ENCODE assay signal across 8 mouse cellular contexts in the genomic region with DNA sequence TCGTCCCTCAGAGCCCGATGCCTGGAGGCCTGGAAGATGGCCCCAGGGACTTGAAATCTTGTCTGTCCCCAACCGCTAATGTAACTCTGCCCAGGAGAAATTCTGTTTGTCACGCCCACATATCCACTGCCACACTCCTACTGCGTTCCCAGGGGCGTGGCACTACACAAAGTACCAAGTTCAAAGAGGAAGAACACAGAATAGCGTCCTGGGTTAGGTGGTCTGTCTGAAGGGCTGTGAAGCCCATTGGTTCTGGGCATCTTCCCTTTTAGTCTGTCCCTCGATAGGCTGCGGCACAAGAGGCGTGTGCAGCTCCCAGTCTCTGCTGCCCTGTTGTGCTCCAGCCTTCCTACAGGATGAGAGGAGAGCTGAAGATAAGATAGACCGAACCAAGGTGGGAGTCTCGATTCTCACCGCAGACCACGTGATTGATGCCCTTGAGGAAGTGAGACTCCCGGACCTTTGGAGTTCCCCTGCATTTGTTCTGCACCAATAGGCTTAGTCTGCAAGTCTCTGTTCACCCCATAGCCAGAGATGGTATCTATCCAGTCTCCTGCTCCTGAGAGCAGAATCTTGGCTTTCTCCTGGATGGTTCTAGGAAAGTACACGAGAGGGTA. TPM values are rescaled to one million over a fixed set of nuclear protein-coding genes. Genes with fewer than 3 reads are reported as not detected.
DNase-seq lines count a peak whose midpoint lies in the region; ATAC-seq and TF ChIP-seq lines count a peak whose summit lies in the region.

No protein-coding gene starts in this region.

- 0 out of 2 replicates have a peak, but pooled peaks cover 6% of the 10 kb centered on the region for H3K4me1 ChIP-seq in embryonic facial prominence, embryonic 12.5 days
- peaks cover 11% of the 10 kb centered on the region for H3K4me1 ChIP-seq in intestine, embryonic 14.5 days (replicated peaks; ENCODE audit: control insufficient read depth, insufficient read depth, low read length)
- H3K4me1 ChIP-seq in liver, postnatal 0 days (ENCODE audit: insufficient read depth): peaks cover 16% of the 10 kb centered on the region
- H3K4me1 ChIP-seq in small intestine, adult 2 months (ENCODE audit: control insufficient read depth, insufficient read depth, insufficient read length, low read length): peaks cover 9% of the 10 kb centered on the region

- peak; percentile 48; the same call in 1 of the 2 replicates for TF ChIP-seq POLR2A in small intestine, adult 2 months (IDR thresholded peaks at IDR 0.05; ENCODE audit: low read depth, low read length)

- no peaks in the 10 kb centered on the region for H3K9me3 ChIP-seq in embryonic facial prominence, embryonic 12.5 days
- no peaks in the 10 kb centered on the region for H3K9me3 ChIP-seq in intestine, embryonic 14.5 days (ENCODE audit: control insufficient read depth, low read length)
- H3K9me3 ChIP-seq in liver, postnatal 0 days (ENCODE audit: low read length): no peaks in the 10 kb centered on the region

- peak overlapping the region; percentile 66 for H3K9ac ChIP-seq in embryonic facial prominence, embryonic 12.5 days
- H3K9ac ChIP-seq in intestine, embryonic 14.5 days (ENCODE audit: low read length): peak overlapping the region; percentile 60
- H3K9ac ChIP-seq in liver, postnatal 0 days (replicated peaks): peak overlapping the region; percentile 74

- 2% methylated on average over 16 of the region's 16 CpGs for WGBS in embryonic facial prominence, embryonic 12.5 days
- under 1% methylated on average over 16 of the region's 16 CpGs for WGBS in intestine, embryonic 14.5 days
- 2% methylated on average over 16 of the region's 16 CpGs for WGBS in liver, postnatal 0 days (ENCODE audit: insufficient replicate concordance)
- WGBS in small intestine, adult 2 months: 1% methylated on average over 16 of the region's 16 CpGs

- DNase-seq in adrenal gland, adult 8-10 months: peak; percentile 40
- DNase-seq in adrenal gland, adult 2 months: no peak
- peak; percentile 75 for DNase-seq in intestine, embryonic 14.5 days (ENCODE audit: low spot score)
- no peak for DNase-seq in liver, postnatal 0 days
- no peak for DNase-seq in urinary bladder, postnatal 14 days (ENCODE audit: low spot score)

- no peak overlapping the region for H3K27ac ChIP-seq in embryonic facial prominence, embryonic 12.5 days
- H3K27ac ChIP-seq in intestine, embryonic 14.5 days (ENCODE audit: low read depth): no peak overlapping the region
- H3K27ac ChIP-seq in liver, postnatal 0 days (ENCODE audit: low read depth): 0 out of 2 replicates have a peak overlapping the region, but pooled peaks have one; percentile 62
- H3K27ac ChIP-seq in small intestine, adult 2 months (ENCODE audit: insufficient read depth, low read depth, low read length): peak overlapping the region; percentile 83

- peak overlapping the region; percentile 91 for H3K4me3 ChIP-seq in embryonic facial prominence, embryonic 12.5 days
- peak overlapping the region; percentile 92 for H3K4me3 ChIP-seq in intestine, embryonic 14.5 days (ENCODE audit: low read depth, low read length)
- H3K4me3 ChIP-seq in liver, postnatal 0 days (ENCODE audit: low read depth, low read length): peak overlapping the region; percentile 69
- H3K4me3 ChIP-seq in small intestine, adult 2 months (ENCODE audit: low read depth, low read length): peak overlapping the region; percentile 85

- TF ChIP-seq EP300 in liver, postnatal 0 days (IDR thresholded peaks at IDR 0.05; ENCODE audit: low read depth): no peak

- H3K27me3 ChIP-seq in embryonic facial prominence, embryonic 12.5 days: peaks cover 22% of the 10 kb centered on the region; the same call in 1 of the 2 replicates
- H3K27me3 ChIP-seq in intestine, embryonic 14.5 days (replicated peaks; ENCODE audit: control insufficient read depth, insufficient read depth, low read length): 0 out of 2 replicates have a peak, but pooled peaks cover 7% of the 10 kb centered on the region
- 0 out of 2 replicates have a peak, but pooled peaks cover 11% of the 10 kb centered on the region for H3K27me3 ChIP-seq in liver, postnatal 0 days (ENCODE audit: insufficient read depth, low read length)
- H3K27me3 ChIP-seq in small intestine, adult 2 months (ENCODE audit: control insufficient read depth, insufficient read depth, low read length): no peaks in the 10 kb centered on the region

- TF ChIP-seq CTCF in liver, postnatal 0 days (IDR thresholded peaks at IDR 0.05; ENCODE audit: low read depth): no peak
- no peak; the same call in 1 of the 2 replicates for TF ChIP-seq CTCF in small intestine, adult 2 months (IDR thresholded peaks at IDR 0.05; ENCODE audit: extremely low read depth, insufficient read length, insufficient replicate concordance, low read depth, low read length)

- peak; percentile 19 for ATAC-seq in CD4-positive, CD25-positive, alpha-beta regulatory T cell, adult 4 months
- no peak for ATAC-seq in embryonic facial prominence, embryonic 12.5 days (ENCODE audit: insufficient number of reproducible peaks, insufficient read depth, low FRiP score, low TSS enrichment)
- ATAC-seq in intestine, embryonic 14.5 days (replicated peaks; ENCODE audit: low FRiP score, low TSS enrichment, low read depth): no peak
- ATAC-seq in liver, postnatal 0 days: 0 out of 2 replicates have a peak, but pooled peaks have one; percentile 5

- H3K36me3 ChIP-seq in embryonic facial prominence, embryonic 12.5 days: no peaks in the 10 kb centered on the region
- no peaks in the 10 kb centered on the region for H3K36me3 ChIP-seq in intestine, embryonic 14.5 days (ENCODE audit: control insufficient read depth, insufficient read depth, low read length)
- H3K36me3 ChIP-seq in liver, postnatal 0 days (replicated peaks; ENCODE audit: insufficient read depth, low read length): no peaks in the 10 kb centered on the region
- no peaks in the 10 kb centered on the region for H3K36me3 ChIP-seq in small intestine, adult 2 months (ENCODE audit: control insufficient read depth, insufficient read depth, low read length)

- peak overlapping the region; percentile 85 for H3K4me2 ChIP-seq in embryonic facial prominence, embryonic 12.5 days (replicated peaks)
- H3K4me2 ChIP-seq in intestine, embryonic 14.5 days (ENCODE audit: low read length): peak overlapping the region; percentile 65
- H3K4me2 ChIP-seq in liver, postnatal 0 days (ENCODE audit: low read depth, low read length): peak overlapping the region; percentile 100

RNA-seq across cellular contexts. Expression of gene Gm12184, which starts 11.8 kb away (rescaled TPM):
- 1 to 10 TPM; 2.9 to 3.5 (median 3.3) TPM for total RNA-seq in adrenal gland, adult 8-10 months (2022)
- total RNA-seq in adrenal gland, adult 2 months (2021): 1 to 10 TPM; 1.8 to 6.2 TPM
- polyA plus RNA-seq in adrenal gland, adult 2 months (2012; rRNA removed): 10.5 and 17.5 TPM in 2 replicates
- polyA plus RNA-seq in CD4-positive, CD25-positive, alpha-beta regulatory T cell, adult 4 months (2017; shearing (Covaris generic)): 1 to 10 TPM in 1 of 2 experiments, under 1 TPM in 1; 0.92 to 4.1 TPM
- polyA plus RNA-seq in embryonic facial prominence, embryonic 12.5 days (2016; fragmentation: Nextera tagmentation; extraction: Ambion mirVana): 6.9 and 7.0 TPM in 2 replicates
- 3.9 and 4.1 TPM in 2 replicates for polyA plus RNA-seq in intestine, embryonic 14.5 days (2014; fragmentation: Nextera tagmentation; extraction: Ambion mirVana)
- polyA plus RNA-seq in liver, postnatal 0 days (2015; fragmentation: Nextera tagmentation; extraction: Ambion mirVana): 4.9 and 5.0 TPM in 2 replicates
- 3.3 and 3.9 TPM in 2 replicates for polyA plus RNA-seq in small intestine, adult 2 months (2012; rRNA removed)

RNA-seq across cellular contexts. Expression of gene Trim7, which starts 12.3 kb away (rescaled TPM):
- total RNA-seq in adrenal gland, adult 8-10 months (2022): 10 to 100 TPM; 10.1 to 14.9 (median 10.9) TPM
- total RNA-seq in adrenal gland, adult 2 months (2021): 1 to 10 TPM; 8.8 to 9.0 TPM
- polyA plus RNA-seq in adrenal gland, adult 2 months (2012; rRNA removed): 16.5 and 21.0 TPM in 2 replicates
- 1 to 10 TPM in 1 of 2 experiments, under 1 TPM in 1; 0.77 to 2.1 TPM for polyA plus RNA-seq in CD4-positive, CD25-positive, alpha-beta regulatory T cell, adult 4 months (2017; shearing (Covaris generic))
- 0.65 and 1.5 TPM in 2 replicates for polyA plus RNA-seq in embryonic facial prominence, embryonic 12.5 days (2016; fragmentation: Nextera tagmentation; extraction: Ambion mirVana)
- 1.4 and 1.5 TPM in 2 replicates for polyA plus RNA-seq in intestine, embryonic 14.5 days (2014; fragmentation: Nextera tagmentation; extraction: Ambion mirVana)
- 0.48 and 0.52 TPM in 2 replicates for polyA plus RNA-seq in liver, postnatal 0 days (2015; fragmentation: Nextera tagmentation; extraction: Ambion mirVana)
- 4.9 and 12.6 TPM in 2 replicates for polyA plus RNA-seq in small intestine, adult 2 months (2012; rRNA removed)

RNA-seq across cellular contexts. Expression of gene Trim41, which starts 21.1 kb away (rescaled TPM):
- 10 to 100 TPM; 35.5 to 69.9 (median 49.8) TPM for total RNA-seq in adrenal gland, adult 8-10 months (2022)
- total RNA-seq in adrenal gland, adult 2 months (2021): 10 to 100 TPM; 38.6 to 45.0 TPM
- 36.5 and 38.6 TPM in 2 replicates for polyA plus RNA-seq in adrenal gland, adult 2 months (2012; rRNA removed)
- 1 to 10 TPM; 2.0 to 3.7 TPM for polyA plus RNA-seq in CD4-positive, CD25-positive, alpha-beta regulatory T cell, adult 4 months (2017; shearing (Covaris generic))
- 6.7 and 7.1 TPM in 2 replicates for polyA plus RNA-seq in embryonic facial prominence, embryonic 12.5 days (2016; fragmentation: Nextera tagmentation; extraction: Ambion mirVana)
- 5.0 and 6.2 TPM in 2 replicates for polyA plus RNA-seq in intestine, embryonic 14.5 days (2014; fragmentation: Nextera tagmentation; extraction: Ambion mirVana)
- 2.2 and 2.3 TPM in 2 replicates for polyA plus RNA-seq in liver, postnatal 0 days (2015; fragmentation: Nextera tagmentation; extraction: Ambion mirVana)
- polyA plus RNA-seq in small intestine, adult 2 months (2012; rRNA removed): 10.0 and 18.7 TPM in 2 replicates

RNA-seq across cellular contexts. Expression of gene Irgm1, which starts 33.2 kb away (rescaled TPM):
- total RNA-seq in adrenal gland, adult 8-10 months (2022): 10 to 100 TPM; 21.0 to 26.7 (median 25.2) TPM
- total RNA-seq in adrenal gland, adult 2 months (2021): 10 to 100 TPM; 19.8 to 22.3 TPM
- 4.1 and 6.3 TPM in 2 replicates for polyA plus RNA-seq in adrenal gland, adult 2 months (2012; rRNA removed)
- 100 to 1,000 TPM; 189 to 229 TPM for polyA plus RNA-seq in CD4-positive, CD25-positive, alpha-beta regulatory T cell, adult 4 months (2017; shearing (Covaris generic))
- polyA plus RNA-seq in embryonic facial prominence, embryonic 12.5 days (2016; fragmentation: Nextera tagmentation; extraction: Ambion mirVana): 3.4 and 3.5 TPM in 2 replicates
- polyA plus RNA-seq in intestine, embryonic 14.5 days (2014; fragmentation: Nextera tagmentation; extraction: Ambion mirVana): 14.7 and 16.2 TPM in 2 replicates
- polyA plus RNA-seq in liver, postnatal 0 days (2015; fragmentation: Nextera tagmentation; extraction: Ambion mirVana): 42.7 and 44.1 TPM in 2 replicates
- 1.8 and 7.4 TPM in 2 replicates for polyA plus RNA-seq in small intestine, adult 2 months (2012; rRNA removed)

RNA-seq across cellular contexts. Expression of gene Rack1, which starts 38.2 kb away (rescaled TPM):
- 100 to 1,000 TPM; 568 to 660 (median 629) TPM for total RNA-seq in adrenal gland, adult 8-10 months (2022)
- total RNA-seq in adrenal gland, adult 2 months (2021): 100 to 1,000 TPM; 663 to 695 TPM
- 1,357 and 1,385 TPM in 2 replicates for polyA plus RNA-seq in adrenal gland, adult 2 months (2012; rRNA removed)
- polyA plus RNA-seq in CD4-positive, CD25-positive, alpha-beta regulatory T cell, adult 4 months (2017; shearing (Covaris generic)): 1,000 to 10,000 TPM; 1,099 to 1,661 TPM
- 660 and 665 TPM in 2 replicates for polyA plus RNA-seq in embryonic facial prominence, embryonic 12.5 days (2016; fragmentation: Nextera tagmentation; extraction: Ambion mirVana)
- 1,049 and 1,145 TPM in 2 replicates for polyA plus RNA-seq in intestine, embryonic 14.5 days (2014; fragmentation: Nextera tagmentation; extraction: Ambion mirVana)
- polyA plus RNA-seq in liver, postnatal 0 days (2015; fragmentation: Nextera tagmentation; extraction: Ambion mirVana): 397 and 398 TPM in 2 replicates
- polyA plus RNA-seq in small intestine, adult 2 months (2012; rRNA removed): 1,479 and 1,553 TPM in 2 replicates

Comparison
In these comparisons a context has a peak if more than half of its experiments do, and no peak if none do; other contexts are left out.
1. DNase-seq: peak in adrenal gland, adult 8-10 months (single experiment) and intestine, embryonic 14.5 days (single experiment); none in adrenal gland, adult 2 months (single experiment), liver, postnatal 0 days (single experiment) and urinary bladder, postnatal 14 days (single experiment).
2. ATAC-seq: peak in CD4-positive, CD25-positive, alpha-beta regulatory T cell, adult 4 months (single experiment) and liver, postnatal 0 days (single experiment); none in embryonic facial prominence, embryonic 12.5 days (single experiment) and intestine, embryonic 14.5 days (single experiment).
3. H3K27ac ChIP-seq: peak in liver, postnatal 0 days (single experiment) and small intestine, adult 2 months (single experiment); none in embryonic facial prominence, embryonic 12.5 days (single experiment) and intestine, embryonic 14.5 days (single experiment).
4. Peak in every context shown above with its lines, with median percentiles within 50 percentile points of each other: H3K4me2 ChIP-seq, H3K4me3 ChIP-seq and H3K9ac ChIP-seq.